Mouse (Mus musculus) gonadal fat pad, adult 2 months (tissue): ENCODE measurements around the gene Uba52. TPM values are rescaled to one million over a fixed set of nuclear protein-coding genes. Genes with fewer than 3 reads are reported as not detected.

Experiments used
- DNase-seq: peaks from one replicate; pipeline ENCODE4 v3.0.0-alpha.2; 2012; ENCODE audit warnings: low read depth
- polyA plus RNA-seq: library from polyadenylated mRNA; depleted of rRNA; stranded (reverse); fragments of >200 nt; gene quantifications from 2 replicates; pipeline ENCODE4 v1.2.3, GENCODE M21; 2012

Gene Uba52
- polyA plus RNA-seq, 1 experiment = 662 TPM

DNA sequence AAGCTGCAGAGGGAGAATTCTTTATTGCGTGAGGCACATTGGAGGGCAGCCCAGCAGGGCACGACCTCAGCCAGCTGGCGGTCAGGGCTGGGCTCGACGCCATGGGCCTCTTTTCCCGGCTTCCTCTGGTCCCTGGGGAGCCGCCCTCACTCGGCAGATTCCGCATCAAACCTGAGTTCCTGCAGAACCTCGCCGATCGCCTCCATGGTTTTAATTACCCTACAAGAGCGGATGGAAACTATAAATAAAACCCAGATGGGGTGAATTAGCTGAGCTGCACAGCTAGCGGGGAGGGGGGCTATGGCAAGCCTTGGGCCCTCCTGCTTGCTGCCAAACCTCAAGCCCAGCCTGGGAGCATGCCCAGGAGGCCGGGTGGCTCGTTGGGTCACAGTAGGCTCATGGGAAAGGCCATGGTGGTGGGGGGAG, 6.3 kb downstream of the Uba52 start:
- no peak for DNase-seq

- no peak for DNase-seq
These were observed 7.4 kb downstream of the Uba52 start for GRCm38 (mm10) chr8:70503062-70503750.

- no peak for DNase-seq
These were observed 8.1 kb downstream of the Uba52 start for GRCm38 (mm10) chr8:70502540-70502939.

DNA sequence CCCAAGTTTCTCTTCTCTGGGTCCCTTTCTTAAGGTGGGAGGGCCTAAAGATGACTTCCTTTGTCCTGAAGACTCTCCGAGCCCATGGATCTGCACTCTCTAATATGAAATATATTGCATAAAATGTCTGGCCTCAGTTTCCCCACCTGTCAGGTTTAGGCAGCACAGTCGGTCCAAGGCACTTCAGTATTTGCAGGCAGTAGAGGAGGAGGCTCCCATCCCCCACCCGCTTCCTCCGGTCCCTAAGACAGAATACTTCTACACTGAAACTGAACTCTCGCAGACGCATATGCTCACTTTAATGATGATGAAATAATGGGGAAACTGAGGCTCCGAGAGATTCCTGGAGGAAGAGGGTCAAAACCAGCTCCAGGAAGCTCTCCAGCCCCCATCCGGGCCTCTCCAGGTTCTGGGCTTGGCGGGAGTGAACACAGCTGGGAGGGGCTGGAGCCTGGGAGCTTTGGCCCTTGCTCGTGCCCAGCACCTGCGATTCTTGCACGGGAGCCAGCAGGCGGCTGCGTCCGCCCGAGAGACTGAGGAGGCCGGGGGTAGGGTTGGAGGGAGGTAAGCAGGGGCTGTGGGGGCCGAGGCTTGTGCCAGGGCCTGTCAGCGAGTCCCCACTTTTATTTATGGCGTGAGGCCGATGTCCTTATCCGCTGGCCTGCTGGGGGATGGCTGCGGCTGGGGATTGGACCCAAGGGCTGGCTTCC, 8.6 kb downstream of the Uba52 start:
- no peak for DNase-seq

DNA sequence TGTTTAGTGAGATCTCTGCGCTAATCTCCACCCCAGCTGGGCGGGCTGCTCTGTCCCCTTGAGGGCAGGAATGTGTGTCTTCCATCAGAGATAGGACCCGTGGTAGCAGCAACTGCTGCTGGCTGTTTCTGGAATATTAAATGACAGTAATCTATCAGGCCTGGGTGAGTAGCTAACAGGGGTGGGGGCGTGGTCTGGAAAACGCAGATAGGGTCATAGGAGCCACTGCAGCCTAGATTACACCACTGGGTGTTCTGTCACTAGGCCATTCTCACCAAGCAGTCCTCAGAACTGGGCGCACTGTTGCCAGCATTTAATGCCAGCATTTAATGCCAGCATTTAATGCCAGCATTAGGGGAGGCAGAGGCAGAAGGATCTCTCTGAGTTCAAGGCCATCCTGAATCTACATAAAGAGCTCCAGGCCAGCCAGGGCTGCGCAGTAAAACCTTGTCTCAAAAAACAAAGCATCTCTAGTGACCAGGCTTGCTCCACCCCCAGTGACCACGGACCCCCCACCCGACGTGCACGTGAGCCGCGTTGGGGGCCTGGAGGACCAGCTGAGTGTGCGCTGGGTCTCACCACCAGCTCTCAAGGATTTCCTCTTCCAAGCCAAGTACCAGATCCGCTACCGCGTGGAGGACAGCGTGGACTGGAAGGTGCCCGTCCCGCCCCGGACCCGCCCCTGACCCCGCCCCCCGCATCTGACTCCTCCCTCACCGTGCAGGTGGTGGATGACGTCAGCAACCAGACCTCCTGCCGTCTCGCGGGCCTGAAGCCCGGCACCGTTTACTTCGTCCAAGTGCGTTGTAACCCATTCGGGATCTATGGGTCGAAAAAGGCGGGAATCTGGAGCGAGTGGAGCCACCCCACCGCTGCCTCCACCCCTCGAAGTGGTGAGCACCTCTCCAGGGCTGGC, 10.0 kb downstream of the Uba52 start:
- no peak for DNase-seq

DNA sequence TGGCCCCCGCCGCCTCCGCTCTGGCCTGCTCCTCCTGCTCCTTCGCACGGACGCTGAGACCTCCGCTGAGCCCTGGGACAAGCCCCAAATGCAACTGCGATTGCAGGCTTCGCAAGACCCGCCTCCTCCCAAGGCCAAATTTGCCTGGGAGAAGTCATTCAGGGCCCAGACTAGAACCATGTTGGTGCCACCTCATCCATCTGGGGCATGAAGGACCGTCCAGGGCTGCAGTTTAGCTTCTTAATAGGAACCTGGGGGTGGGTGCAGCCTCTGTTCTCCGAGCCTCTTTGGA, 14.9 kb downstream of the Uba52 start:
- no peak for DNase-seq

DNA sequence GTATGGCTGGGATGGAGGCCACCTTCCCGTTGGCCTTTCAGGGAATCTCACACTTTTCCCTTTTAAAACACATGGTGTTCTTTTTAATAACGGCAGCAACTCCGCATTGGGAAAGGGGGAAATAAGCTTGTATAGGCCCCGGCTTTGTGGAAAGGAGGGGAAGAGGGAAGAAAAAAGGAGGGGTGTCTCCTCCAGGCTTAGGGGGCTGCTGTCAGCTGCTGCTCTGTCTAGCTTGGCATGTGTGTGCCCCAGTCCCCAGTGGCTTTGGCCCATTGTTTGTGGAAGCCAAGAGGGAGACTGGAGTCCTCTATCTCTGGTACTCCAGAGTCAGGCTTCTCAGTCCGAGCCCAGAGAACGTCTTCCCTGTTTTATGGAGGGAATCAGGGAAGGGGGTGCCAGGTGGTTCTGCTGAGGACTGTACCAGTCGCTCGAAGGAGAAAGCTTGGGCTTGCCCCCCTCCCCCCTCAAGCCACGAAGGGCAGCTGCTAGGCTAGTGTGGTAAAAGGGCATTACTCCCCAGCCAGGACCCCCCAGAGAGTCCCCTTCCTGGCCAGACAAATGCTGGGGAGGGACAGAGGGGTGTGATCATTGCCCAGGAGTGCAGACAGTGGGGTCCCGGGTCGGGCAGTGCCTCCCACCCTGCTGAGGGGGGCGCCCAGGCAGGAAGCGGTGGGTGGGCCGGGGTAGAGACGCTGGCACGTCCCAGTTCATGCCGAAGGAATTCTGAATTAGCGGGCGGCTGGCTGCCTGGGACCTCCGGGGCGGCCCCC, 15.4 kb downstream of the Uba52 start:
- DNase-seq = no peak

- DNase-seq = no peak
These were observed 16.1 kb downstream of the Uba52 start for GRCm38 (mm10) chr8:70494416-70494945.

DNA sequence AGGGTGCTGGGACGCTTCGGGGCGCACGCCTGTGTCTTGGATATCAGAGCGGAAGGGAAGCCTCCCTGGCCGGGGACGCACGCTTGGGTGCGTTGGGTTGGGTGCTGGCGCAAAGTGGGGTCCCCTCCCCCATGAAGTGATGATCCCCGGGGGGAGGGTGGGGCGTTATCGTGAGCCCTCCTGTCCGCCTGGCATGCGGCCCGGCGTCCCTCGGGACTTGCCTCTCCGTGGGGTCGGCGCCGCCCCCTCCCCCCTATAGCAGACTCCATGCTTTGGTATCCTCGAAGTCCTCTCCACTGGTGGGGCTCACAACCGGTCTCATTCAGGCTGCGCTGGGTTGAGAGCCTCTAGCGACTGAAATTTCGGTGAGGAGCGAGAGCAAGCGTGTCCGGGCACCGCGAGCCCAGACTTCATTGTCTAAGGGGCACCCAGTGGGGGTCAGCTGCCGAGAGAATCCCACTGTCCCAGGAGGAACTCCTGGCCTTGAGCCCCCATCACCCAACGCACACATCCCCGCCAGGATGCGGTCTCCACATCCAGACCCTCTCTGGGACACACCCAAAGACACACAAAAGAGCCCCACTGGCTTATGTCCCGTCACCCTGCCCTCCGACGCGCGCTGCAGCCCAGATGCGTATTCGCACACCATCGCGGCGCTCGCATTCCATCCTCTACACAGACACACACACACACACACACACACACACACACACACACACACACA, 16.7 kb downstream of the Uba52 start:
- DNase-seq = no peak

DNA sequence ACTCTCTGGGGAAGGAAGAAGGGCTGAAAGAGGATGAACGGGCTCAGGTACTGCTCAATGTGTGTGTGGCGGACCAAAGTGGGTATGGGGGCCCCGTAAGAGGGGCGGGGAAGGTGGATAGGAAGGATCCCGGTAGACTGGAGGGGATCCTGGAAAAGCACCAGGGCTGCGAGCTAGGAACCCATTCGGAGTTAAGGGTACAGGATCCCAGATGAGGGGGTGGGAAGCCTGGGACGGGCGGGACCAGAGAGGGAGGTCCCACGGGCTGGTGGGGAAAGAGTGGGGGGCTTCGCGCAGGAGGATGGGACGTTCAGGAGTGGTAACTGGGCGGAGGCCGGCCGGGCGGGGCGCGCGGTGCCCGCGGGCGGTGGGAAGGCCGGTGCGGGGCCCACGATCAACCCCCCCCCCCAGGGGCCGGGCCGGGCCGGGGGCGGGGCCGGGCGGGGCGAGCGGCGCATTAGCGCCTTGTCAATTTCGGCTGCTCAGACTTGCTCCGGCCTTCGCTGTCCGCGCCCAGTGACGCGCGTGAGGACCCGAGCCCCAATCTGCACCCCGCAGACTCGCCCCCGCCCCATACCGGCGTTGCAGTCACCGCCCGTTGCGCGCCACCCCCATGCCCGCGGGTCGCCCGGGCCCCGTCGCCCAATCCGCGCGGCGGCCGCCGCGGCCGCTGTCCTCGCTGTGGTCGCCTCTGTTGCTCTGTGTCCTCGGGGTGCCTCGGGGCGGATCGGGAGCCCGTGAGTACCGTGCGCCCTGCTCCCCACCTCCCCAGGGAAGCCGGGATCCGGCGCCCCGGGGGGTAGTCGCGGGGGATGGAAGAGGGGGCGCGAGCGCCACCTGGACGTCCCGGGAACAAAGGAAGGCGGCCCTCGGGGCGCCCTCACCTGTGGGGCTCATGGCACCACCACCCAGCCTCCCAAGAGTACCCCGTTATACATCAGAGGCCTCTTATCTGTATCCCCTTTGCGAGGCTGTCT, 17.6 kb downstream of the Uba52 start, which contains the start of gene Crlf1:
TSS of gene Crlf1 (plus strand) at position 495 of the 977 bp plus-strand sequence.
- DNase-seq = no peak

GRCm38 (mm10) chr8:70490880-70491495, 19.6 kb downstream of the Uba52 start:
- no peak for DNase-seq

DNA sequence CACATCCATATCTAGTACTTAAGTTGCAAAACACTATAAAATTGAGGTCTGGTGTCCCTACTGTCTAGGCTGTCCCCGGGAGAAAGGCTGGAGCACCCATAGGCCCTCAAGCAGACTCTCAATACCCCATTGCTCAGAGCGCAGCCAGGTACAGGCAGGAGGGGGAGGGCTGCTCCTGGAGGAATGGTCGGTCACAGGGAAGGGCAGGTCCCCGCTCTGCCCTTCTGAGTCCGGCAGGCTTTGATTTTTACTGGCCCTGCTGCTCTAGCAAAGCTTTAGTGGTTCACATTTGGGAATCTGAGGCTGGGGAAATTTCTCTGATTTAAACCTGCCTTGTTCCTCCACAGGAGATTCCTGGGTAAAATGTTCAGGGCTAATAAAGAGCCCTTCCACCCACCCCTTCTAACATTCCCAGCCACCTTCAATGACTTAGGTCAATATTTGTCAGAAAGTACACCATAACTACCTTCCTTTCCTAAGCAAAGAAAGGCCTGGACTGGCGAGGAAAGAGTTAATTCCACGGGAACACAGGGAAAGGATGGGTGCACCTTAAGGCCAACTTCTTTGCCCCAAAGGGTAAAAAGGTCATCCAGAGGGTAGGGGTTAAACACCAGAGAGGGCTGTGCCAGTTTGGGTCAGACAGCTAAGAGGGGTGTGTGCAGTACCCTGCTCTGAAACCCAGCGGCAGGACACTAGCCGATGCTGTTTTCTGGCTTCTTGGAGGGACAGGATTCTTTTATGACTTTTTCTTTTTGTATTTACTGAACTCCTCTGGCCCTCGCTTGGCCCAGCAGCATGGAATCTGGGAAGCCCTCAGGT, 20.3 kb downstream of the Uba52 start:
- no peak for DNase-seq

- DNase-seq = no peak
These were observed 21.0 kb downstream of the Uba52 start for GRCm38 (mm10) chr8:70489576-70489975.

DNA sequence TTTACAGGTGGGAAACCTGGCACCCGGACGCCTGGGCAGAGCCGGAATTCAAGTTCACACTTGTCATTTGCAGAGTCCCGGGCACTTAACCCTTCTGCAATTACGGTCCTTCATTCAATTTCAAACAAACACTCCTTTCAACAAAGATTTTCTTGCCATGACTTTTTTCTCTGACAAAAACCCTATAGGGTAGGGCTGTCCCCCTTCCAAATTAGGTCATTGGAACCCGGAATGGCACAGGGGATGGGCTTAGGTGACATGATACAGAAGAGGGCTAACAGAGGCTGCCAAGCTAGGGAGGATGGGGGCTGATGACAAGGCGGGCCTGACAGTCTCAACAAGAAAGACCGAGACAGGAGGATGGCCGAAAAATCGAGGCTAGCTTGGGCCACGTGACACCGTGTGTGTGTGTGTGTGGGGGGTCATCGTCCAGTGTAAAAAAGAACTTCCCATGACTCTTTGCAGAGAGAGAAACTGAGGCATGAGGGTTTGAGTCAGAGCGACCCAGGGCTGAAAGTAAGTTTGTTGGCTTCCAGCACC, 21.6 kb downstream of the Uba52 start:
- DNase-seq = no peak

DNA sequence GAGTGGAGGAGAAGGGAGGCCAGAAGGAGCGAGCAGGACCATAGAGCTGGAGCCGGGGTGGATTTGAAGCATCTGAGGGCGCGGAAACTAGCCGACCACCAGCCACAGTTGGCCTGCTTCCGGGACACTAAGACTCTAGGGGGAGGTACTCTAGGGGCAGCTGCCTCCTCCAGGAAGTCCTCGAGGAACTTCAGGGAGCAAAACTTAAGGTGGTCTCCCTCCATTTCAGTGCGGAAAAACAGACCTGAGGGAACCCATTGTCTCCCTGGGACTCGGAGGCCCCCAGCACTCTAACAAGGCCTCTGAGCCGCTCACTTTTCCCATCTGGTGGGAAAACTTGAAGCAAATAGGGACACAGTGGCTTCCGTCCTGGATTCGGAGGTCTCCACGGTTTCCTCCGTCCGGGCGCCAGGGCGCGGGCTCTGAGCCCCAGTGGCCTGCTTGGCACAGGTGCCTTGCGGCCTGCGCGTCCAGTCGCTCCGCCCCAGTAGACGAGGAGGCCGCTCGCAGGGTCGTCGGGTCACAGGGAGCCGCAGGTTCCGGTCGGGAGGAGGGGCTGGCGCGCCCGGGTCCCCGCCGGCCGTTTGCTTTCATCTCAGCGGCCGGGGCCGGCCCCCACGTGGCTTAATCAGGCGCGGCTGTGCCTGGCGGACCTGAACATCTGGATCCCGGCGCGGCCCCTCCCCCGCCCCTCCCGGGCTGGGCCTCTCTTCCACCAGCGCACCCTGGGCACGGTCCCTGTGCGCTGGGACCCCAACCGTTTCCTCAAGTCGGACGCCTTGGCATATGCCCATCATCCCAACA, 22.4 kb downstream of the Uba52 start:
- DNase-seq = no peak

DNA sequence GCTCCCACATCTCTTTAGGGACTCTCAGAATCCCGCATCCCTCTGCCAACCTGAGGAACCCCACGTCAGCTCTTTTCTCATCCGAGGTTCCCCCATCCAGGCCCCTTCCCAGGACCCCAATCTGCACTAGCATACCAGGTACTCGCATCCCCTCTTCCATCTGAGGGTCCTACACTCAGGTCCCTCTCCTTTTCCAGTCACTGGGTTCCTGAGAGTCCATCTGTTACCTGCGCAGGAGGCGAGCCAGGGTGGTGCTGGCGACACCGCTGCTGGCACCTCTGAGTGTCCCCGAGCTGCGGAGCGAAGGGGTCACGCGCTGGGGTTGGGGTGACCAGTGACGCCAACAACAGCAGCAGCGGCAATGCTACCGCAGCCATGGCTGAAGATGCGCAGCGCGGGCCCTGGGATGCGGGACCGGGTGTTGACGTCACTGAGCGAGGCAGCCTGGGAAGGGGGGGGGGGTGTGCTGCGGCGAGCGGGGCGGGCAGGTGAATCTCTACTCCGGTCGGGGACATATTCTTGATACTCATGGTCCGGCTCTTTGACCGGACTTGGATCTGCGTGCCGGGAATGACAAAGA, 23.6 kb downstream of the Uba52 start, which contains the start of gene Tmem59l:
TSS of gene Tmem59l (minus strand) at position 418 of the 580 bp plus-strand sequence.
- DNase-seq = no peak
